Mouse (Mus musculus) intestine, postnatal 0 days (tissue): ENCODE measurements at regions not wholly inside any gene's neighbourhood (a gene's known extent, or its start where the extent isn't known, plus 50 kb on each side); places are given as distances from the start of the nearest gene placed in this dataset.

ENCODE experiments used
- ATAC-seq: fragments of 200-750 bp; cut with Nextera tagmentation; 2 replicates; pipeline ENCODE4 v1.8.0; 2017; ENCODE audit warnings: mild to moderate bottlenecking, moderate TSS enrichment, moderate library complexity
- H3K27ac ChIP-seq: fragments of 300-500 bp; sonication (generic); 2 replicates; pipeline ENCODE4 v1.5.1; 2014; ENCODE audit warnings: mild to moderate bottlenecking, low read depth, low read length, moderate library complexity
- H3K27me3 ChIP-seq: fragments of 300-500 bp; sonication (generic); replicated peaks from 2 replicates; pipeline ENCODE4 v1.6.1; 2014; ENCODE audit warnings: low read length, mixed read lengths; ENCODE audit not compliant: control insufficient read depth, insufficient read depth
- H3K36me3 ChIP-seq: fragments of 300-500 bp; sonication (generic); 2 replicates; pipeline ENCODE4 v1.6.1; 2014; ENCODE audit warnings: mild to moderate bottlenecking, moderate library complexity; ENCODE audit not compliant: control insufficient read depth, insufficient read depth
- H3K4me1 ChIP-seq: fragments of 300-500 bp; sonication (generic); replicated peaks from 2 replicates; pipeline ENCODE4 v1.6.1; 2014; ENCODE audit warnings: antibody characterized with exemption, low read length, mixed read lengths; ENCODE audit not compliant: control insufficient read depth, insufficient read depth
- H3K4me2 ChIP-seq: fragments of 300-500 bp; sonication (generic); replicated peaks from 2 replicates; pipeline ENCODE4 v1.6.1; 2014; ENCODE audit warnings: low read depth, mild to moderate bottlenecking, moderate library complexity
- H3K4me3 ChIP-seq: fragments of 300-500 bp; sonication (generic); 2 replicates; pipeline ENCODE4 v1.5.1; 2014; ENCODE audit warnings: low read depth, low read length
- H3K9ac ChIP-seq: fragments of 300-500 bp; sonication (generic); 2 replicates; pipeline ENCODE4 v1.6.1; 2014; ENCODE audit warnings: mild to moderate bottlenecking, low read depth, low read length
- H3K9me3 ChIP-seq: fragments of 300-500 bp; sonication (generic); 2 replicates; pipeline ENCODE4 v1.6.1; 2016; ENCODE audit warnings: mixed run types; ENCODE audit not compliant: control insufficient read depth
- CTCF ChIP-seq: sonication (generic); IDR thresholded peaks from 2 replicates; pipeline ENCODE4 v1.5.1; 2016; ENCODE audit warnings: low read depth, mild to moderate bottlenecking, control low read depth, antibody characterized with exemption, moderate library complexity
- WGBS: fragments of 180-500 bp; shearing (Covaris S2); extraction: QIAGEN DNeasy Blood & Tissue Kit; methylation state at CpG from one replicate; pipeline ENCODE4 v1.1.7; 2014; 5-methylcytosine and 5-hydroxymethylcytosine counted together

DNA sequence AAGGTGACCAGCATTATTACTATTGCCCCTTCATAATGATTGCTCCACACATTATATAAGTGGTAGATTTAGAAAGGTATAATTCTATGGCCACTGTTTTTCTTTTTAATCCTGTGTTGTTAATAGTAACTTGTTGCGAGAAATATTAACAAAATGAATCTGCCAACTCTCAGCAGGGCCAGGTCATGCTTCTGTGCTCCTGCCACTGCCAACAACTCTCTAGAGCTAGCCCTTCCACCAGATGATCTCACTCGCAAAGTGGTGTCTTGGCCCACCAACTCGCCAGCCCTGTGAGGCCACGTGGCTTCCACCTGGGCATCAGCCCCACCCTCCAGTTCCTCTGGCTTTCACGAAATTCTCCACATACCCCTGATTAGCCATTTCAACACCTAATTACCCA is 197.1 kb downstream of the Gm11232 start:
- Histone ChIP-seq H3K36me3 (no peaks in the 10 kb centered on the region), H3K9me3 (no peaks in the 10 kb centered on the region), H3K9ac (no peak overlapping the region), H3K4me2 (no peak overlapping the region), H3K27ac (no peak overlapping the region), H3K27me3 (no peaks in the 10 kb centered on the region), H3K4me1 (no peaks in the 10 kb centered on the region), H3K4me3 (no peak overlapping the region)
- no peak for TF ChIP-seq CTCF
- WGBS: 82% methylated on average over 5 of the region's 5 CpGs
- ATAC-seq: no peak

DNA sequence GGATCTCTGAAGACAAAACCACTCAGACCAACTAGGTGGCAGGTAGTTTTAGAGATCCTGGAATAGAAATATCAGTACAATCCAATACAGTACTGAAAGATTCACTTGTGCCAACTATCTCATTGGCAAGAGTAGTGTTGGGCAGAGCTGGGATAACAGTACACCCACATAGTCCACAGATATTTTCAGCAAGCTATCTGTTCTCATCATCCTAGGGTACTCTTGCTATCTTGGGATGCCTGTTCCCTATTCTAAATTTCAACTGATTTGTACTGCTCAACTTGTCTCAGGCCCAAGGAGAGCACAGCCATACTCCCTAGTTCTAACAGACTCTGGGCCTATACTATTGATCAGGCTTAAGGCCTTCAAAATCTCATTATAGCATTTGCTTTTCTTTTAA is 218.6 kb downstream of the Gm11232 start:
- no peak for ATAC-seq
- Histone ChIP-seq H3K4me3 (no peak overlapping the region), H3K27ac (no peak overlapping the region)

DNA sequence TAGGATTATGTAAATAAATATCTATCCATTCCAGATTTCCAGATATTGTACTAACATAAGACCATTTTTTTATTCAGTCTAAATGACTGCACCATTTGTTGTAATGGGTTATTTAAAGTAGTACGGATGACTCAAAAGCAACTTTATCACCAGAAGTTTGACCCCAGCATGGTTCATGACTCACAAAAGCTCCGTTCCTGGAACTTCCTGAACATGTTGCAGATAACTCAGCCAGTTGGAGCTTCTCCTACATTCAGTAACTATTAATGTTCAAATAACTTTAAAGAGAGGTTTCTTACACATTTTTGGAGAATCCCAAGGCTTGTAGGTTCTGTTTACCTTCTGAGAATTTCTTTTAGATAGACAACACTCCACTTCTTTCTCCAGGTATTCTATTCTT is 219.8 kb downstream of the Gm11232 start:
- no peak overlapping the region for H3K4me3 ChIP-seq
- no peaks in the 10 kb centered on the region for H3K9me3 ChIP-seq
- WGBS: 28% methylated on average over 2 of the region's 2 CpGs
- H3K27ac ChIP-seq: no peak overlapping the region
- no peak overlapping the region for H3K4me2 ChIP-seq
- 0 out of 2 replicates have a peak, but pooled peaks have one; percentile 31 for ATAC-seq
- H3K9ac ChIP-seq: no peak overlapping the region
- H3K4me1 ChIP-seq: no peaks in the 10 kb centered on the region
- no peaks in the 10 kb centered on the region for H3K36me3 ChIP-seq
- TF ChIP-seq CTCF: no peak
- H3K27me3 ChIP-seq: no peaks in the 10 kb centered on the region

More for the DNA sequence above, 218.6 kb downstream of the Gm11232 start:
- Histone ChIP-seq H3K4me2 (no peak overlapping the region), H3K4me1 (no peaks in the 10 kb centered on the region), H3K27me3 (no peaks in the 10 kb centered on the region), H3K9ac (no peak overlapping the region), H3K36me3 (no peaks in the 10 kb centered on the region), H3K9me3 (no peaks in the 10 kb centered on the region)
- TF ChIP-seq CTCF: no peak

DNA sequence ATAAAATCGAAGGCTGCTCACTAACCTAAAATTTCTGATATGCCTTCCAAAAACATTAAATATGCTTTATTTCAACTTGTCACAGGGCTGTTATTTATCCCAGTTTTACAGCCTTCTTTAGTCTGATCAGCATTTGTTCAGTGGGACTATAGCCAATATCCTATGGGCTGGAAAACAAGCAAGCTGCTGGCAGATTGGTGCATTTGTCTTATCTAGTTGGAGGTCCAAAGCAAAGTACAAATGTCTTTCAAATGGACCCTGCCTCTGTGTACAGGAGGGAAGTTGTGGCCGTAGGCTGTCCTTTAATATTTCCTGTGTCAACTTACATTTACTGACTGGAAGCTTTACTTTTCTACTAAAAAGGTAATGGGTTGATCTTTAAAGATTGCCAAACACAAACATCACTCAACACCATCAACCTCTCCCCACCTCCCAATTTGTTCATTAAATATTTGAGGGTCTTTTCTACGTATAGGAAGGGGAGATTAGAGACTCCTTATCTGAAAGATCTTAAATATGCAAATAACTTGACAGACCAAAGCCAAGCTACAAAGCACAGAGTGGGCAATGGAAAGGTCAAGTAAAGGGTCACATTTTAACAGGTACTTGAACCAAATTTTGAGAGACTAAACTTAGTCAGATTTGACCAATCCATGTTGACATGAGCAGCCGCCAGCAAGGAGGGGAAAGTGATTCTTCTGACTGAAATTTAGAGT is 233.4 kb downstream of the Gm11232 start:
- Histone ChIP-seq H3K4me3 (no peak overlapping the region), H3K27me3 (no peaks in the 10 kb centered on the region), H3K9ac (no peak overlapping the region), H3K4me1 (no peaks in the 10 kb centered on the region), H3K9me3 (no peaks in the 10 kb centered on the region), H3K4me2 (no peak overlapping the region), H3K36me3 (no peaks in the 10 kb centered on the region), H3K27ac (no peak overlapping the region)
- TF ChIP-seq CTCF: no peak
- 57% methylated on average over 4 of the region's 4 CpGs for WGBS
- ATAC-seq: no peak

DNA sequence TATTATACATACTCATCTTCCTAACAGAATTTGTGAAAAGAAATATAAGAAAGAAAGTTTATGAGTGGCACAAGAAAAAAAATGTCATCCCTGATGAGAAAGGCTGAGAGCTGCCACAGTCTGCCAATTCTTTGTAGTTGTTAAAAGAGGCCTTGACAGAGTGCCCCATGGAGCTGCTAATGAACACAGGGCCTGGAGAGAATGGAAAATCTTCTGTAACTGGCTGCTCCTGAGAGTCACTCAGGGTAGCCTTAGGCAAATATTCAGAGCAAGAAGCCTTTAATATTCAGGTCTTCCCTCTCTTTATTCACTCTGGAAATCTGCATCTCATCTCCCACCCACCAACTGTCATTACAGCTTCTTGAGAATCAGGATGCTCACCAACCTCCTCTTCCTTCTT is 237.0 kb downstream of the Gm11232 start:
- Histone ChIP-seq H3K27ac (no peak overlapping the region), H3K4me1 (no peaks in the 10 kb centered on the region), H3K4me3 (no peak overlapping the region), H3K27me3 (no peaks in the 10 kb centered on the region), H3K36me3 (no peaks in the 10 kb centered on the region), H3K9me3 (no peaks in the 10 kb centered on the region), H3K4me2 (no peak overlapping the region), H3K9ac (no peak overlapping the region)
- no peak for ATAC-seq
- no peak for TF ChIP-seq CTCF

DNA sequence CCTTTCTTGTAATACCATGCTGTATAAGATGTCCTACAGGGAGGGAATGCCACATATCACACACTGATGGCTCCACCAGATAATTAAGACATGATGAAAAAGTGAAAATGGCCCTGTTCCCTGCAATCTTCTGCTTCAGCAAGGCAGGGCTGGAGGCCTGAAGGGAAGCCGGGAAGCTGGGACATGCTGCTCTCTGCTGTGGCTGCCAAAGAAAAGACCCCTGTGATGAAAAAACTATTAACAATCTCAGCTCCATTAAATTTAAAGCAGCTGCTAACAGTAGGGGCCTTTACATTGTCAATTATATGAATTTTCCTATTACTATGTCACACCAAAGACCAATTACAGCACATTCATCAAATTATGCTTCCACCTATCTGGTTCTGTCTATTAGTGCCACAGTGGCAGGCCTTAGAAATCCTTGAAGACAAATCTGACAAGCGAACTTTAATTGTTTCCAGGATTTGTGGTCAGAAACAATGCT is 239.8 kb downstream of the Gm11232 start:
- no peak for TF ChIP-seq CTCF
- 83% methylated on average over 2 of the region's 2 CpGs for WGBS
- Histone ChIP-seq H3K27me3 (no peaks in the 10 kb centered on the region), H3K9ac (no peak overlapping the region), H3K4me3 (no peak overlapping the region), H3K9me3 (no peaks in the 10 kb centered on the region), H3K4me2 (no peak overlapping the region), H3K36me3 (no peaks in the 10 kb centered on the region), H3K27ac (no peak overlapping the region), H3K4me1 (no peaks in the 10 kb centered on the region)
- ATAC-seq: no peak

DNA sequence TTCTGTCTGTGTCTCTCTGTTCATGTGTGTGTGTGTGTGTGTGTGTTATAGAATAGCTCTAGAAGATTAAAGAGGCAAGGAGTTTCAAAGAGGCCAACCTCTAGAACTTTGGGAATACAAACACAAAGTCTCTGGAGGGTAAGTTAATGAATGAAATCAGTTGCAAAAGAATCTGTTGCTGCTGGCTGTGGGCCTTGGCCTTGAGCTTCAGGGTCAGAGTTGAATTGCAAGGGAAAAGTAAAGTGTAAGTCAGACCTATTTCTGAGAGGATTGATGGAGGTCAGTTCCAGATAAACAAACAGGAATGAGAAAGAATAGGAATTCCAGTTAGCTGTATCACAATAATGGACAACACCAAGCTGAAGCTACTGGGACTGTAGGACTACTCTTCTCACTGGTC is 250.9 kb downstream of the Gm11232 start:
- no peak overlapping the region for H3K9ac ChIP-seq
- no peaks in the 10 kb centered on the region for H3K27me3 ChIP-seq
- no peak for ATAC-seq
- H3K9me3 ChIP-seq: no peaks in the 10 kb centered on the region
- no peak overlapping the region for H3K4me3 ChIP-seq
- no peaks in the 10 kb centered on the region for H3K36me3 ChIP-seq
- H3K4me1 ChIP-seq: no peaks in the 10 kb centered on the region
- TF ChIP-seq CTCF: no peak
- H3K4me2 ChIP-seq: no peak overlapping the region
- no peak overlapping the region for H3K27ac ChIP-seq
